Mouse (Mus musculus) skeletal muscle tissue, adult 2 months (tissue): ENCODE measurements around the gene Klhl11.

Source experiments
- DNase-seq: peaks from one replicate; pipeline ENCODE4 v3.0.0-alpha.2; 2012; ENCODE audit warnings: low read depth, low spot score

Klhl11 gene

GRCm38 (mm10) chr11:100471352-100472196 is 967 bp downstream of the Klhl11 start:
- DNase-seq: no peak

GRCm38 (mm10) chr11:100465833-100466232 is 6.7 kb downstream of the Klhl11 start:
- no peak for DNase-seq

DNA sequence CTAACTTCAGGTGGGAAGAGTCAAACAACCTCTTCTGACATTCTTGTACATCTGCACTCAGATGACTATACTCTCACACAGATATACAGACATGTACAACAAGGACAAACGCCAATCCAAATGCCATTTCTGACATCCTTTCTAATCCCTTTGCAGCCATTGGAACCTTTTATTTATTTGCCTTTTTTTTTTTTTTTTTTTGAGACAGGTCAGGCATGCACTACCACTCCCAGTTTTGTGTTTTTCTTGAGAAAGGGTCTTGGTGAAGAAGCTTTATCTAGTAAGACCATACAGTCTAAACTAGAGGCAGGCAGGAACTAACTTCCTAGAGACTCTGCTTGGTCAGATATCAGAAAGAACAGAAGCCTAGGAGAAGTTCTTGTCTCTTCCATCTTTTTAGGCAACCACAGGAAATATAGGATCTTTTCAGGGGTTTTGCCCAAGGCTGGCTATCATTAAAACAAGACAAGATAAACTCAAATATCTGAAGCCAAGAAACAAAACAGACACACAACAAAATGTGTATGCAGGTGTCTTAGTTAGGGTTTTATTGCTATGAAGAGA is 7.2 kb downstream of the Klhl11 start:
- no peak for DNase-seq

DNA sequence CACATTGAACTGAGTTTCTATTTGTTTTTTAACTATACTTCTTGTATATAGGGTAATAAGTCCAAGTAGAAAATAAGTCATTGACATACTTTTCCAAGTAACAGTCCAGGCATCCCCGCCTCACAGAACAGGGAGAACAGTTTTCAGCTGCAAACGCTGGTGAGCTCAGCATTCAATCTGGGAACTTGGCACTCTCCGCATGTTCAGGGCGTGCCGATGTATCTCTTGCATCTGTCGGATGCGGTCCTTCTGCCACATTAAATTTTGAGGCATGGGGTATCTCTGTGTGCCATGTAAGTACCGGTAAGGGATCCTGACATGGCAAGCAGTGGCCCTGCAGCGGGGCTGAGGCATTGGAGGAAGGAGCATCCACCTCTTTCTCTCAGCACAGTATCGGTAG is 9.8 kb downstream of the Klhl11 start:
- DNase-seq: no peak

- no peak for DNase-seq
Measured at GRCm38 (mm10) chr11:100457711-100458110, 14.8 kb downstream of the Klhl11 start.

DNA sequence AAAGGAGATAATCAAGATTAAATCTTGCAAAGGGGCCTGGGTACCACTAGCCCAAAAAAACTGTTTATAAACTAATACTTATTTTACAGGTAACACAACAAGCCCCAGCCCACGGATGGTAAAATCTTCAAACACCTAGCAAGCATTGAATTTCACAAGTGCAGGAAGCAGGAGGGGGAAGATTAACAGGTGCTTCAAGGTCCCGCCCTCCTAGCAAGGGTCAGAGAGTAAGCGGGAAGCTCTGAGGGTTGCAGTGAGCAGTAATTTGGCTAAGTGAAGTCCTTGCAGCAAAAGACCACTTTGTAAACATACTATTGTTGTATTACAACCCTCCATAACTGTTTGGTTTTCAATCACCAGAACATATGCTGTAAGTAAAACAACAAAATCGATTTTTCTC is 15.3 kb downstream of the Klhl11 start:
- DNase-seq: no peak

DNA sequence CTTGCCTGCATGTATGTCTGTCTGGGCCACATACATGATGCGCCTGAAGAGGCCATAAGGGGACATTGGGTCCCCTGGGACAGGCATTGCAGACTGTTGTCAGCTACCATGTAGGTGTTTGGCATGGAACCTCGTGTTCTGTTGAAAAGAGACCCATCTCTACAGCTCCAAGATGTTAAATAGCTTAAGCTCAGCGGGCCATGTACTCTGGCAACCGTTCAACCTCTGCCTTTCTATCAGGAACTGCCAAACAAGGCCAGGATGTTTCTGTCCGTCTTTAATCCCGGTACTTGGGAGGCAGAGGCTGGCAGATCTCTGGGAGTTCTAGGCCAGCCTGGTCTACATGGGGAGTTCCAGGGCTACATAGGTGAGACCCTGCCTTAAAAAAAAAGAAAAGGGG is 29.9 kb downstream of the Klhl11 start:
- DNase-seq: no peak

- no peak for DNase-seq
Measured at GRCm38 (mm10) chr11:100441797-100442196, 30.7 kb downstream of the Klhl11 start, which contains the start of the genes Nt5c3b and Klhl10. TSS of gene Nt5c3b (minus strand) at chr11:100441808. TSS of gene Klhl10 (plus strand) at chr11:100441917.

- peak; percentile 67 for DNase-seq
Measured at GRCm38 (mm10) chr11:100440691-100441522, 31.6 kb downstream of the Klhl11 start.

GRCm38 (mm10) chr11:100437901-100438300 is 34.6 kb downstream of the Klhl11 start:
- no peak for DNase-seq

GRCm38 (mm10) chr11:100435678-100436246 is 36.8 kb downstream of the Klhl11 start:
- DNase-seq: no peak

GRCm38 (mm10) chr11:100432002-100432401 is 40.5 kb downstream of the Klhl11 start:
- no peak for DNase-seq

DNA sequence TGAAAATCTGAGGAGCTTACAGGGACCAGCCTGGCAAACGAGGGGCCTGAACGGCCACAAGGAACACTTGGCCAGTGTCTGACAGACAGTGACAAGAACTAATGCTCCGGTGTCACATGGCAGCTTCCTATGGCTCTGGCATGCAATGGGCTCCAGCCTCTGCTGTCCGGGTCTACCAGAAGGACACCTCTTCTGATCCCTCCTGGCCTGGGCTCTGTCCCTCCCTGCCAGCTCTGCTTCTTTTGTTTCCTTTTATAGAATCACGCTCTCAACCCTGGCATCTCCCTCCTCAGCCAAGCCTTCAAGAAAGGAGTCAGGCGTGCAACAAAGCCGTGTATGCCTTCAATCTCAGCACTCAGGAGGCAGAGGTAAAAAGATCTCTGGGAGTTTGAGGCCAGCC is 42.5 kb downstream of the Klhl11 start:
- DNase-seq: no peak

DNA sequence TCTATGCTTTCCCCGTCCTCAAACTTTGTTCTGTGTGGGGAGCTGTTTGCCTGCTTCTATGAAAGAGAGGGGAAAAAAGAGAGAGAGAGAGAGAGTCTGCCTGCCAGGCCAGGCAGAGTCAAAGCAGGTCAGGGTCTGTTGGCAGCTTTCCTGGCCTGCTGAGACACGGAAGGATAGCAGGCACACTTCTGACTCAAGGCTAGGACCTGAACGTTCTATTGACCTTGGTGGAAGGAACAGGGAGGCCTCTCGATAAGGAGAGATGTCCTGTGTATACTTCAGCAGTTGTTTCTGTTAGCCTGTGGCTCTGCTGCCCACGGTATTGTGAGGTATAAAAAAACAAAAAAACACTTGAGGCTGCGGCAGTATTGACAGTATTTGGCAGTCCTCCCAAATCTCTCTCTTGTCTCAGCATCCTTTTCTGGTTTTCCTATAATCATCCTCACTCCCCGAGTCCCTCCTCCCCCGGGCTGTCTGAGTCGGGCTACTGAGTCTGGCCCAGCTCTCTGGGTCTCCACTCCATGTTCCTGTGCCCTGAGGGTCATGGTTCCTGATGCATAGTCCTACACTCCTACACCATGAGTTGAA is 43.8 kb downstream of the Klhl11 start:
- no peak for DNase-seq

DNA sequence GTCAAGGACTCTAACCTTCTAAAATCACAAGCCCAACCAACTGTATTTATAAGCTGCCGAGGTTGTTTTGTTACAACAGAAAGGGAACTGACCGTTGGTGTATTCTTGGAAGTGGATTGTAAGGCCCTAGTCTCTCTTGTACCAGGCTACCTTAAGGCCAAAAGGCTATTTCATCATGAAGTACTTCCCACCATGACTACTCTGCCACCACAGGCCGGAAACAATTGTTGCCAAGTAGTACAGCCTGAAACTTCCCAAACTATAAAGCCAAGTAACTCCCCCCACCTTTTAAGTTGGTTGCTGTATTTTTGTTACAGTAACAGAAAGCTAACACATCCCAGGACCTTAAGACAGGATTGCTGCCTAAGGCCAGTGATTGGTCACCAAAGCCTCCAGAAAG is 45.7 kb downstream of the Klhl11 start:
- DNase-seq: no peak

DNA sequence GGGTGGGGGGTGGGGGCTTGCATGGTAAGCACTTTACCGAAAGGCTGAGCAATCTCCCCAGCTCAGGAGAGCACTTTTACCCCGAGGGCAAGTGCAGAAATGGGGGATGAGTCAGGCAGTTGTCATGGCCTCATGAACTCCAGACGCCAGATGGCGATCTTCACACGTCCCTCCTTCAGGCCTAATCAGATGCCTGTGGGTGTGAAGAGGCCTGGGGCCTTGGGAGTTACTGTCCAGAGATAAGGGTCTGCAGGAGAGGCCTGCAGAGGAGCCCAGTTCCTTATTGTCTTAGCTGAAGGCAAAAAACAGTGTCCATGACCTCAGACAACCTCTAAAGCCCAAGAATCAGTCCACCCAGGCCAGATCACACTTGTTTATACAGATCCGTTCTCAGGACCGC is 46.7 kb downstream of the Klhl11 start:
- DNase-seq: peak; percentile 40

- no peak for DNase-seq
Measured at GRCm38 (mm10) chr11:100423836-100424235, 48.7 kb downstream of the Klhl11 start.

- DNase-seq: no peak
Measured at GRCm38 (mm10) chr11:100421537-100421936, 51.0 kb downstream of the Klhl11 start.

GRCm38 (mm10) chr11:100414914-100415822 is 57.4 kb downstream of the Klhl11 start, which contains the start of gene Fkbp10:
TSS of gene Fkbp10 (plus strand) at chr11:100415697.
- peak; percentile 43 for DNase-seq
